Mouse (Mus musculus): ENCODE results near the gene Gpr152. TPM values are rescaled to one million over a fixed set of nuclear protein-coding genes. Genes with fewer than 3 reads are reported as not detected.

The Gpr152 gene
- polyA plus RNA-seq, 1 experiment from 2014 or later = not detected

GRCm38 (mm10) chr19:4099837-4100717, 39.5 kb upstream of the Gpr152 start, which contains the start of gene Pitpnm1:
Gene Pitpnm1, plus strand, starts transcription at chr19:4099998.
- H3K4me1 ChIP-seq = peaks cover 35% of the 10 kb centered on the region

GRCm38 (mm10) chr19:4100718-4101261, 38.8 kb upstream of the Gpr152 start:
- Histone ChIP-seq H3K27me3 (replicated peaks) (peaks cover 11% of the 10 kb centered on the region; the same call in 1 of the 2 replicates), H3K4me2 (peak overlapping the region; percentile 88), H3K27ac (no peak overlapping the region), H3K9me3 (no peaks in the 10 kb centered on the region), H3K9ac (peak overlapping the region; percentile 32; the same call in 1 of the 2 replicates), H3K36me3 (no peaks in the 10 kb centered on the region; the same call in 1 of the 2 replicates), H3K4me1 (peaks cover 35% of the 10 kb centered on the region), H3K4me3 (replicated peaks) (peak overlapping the region; percentile 48)
- ATAC-seq (ENCODE audit: insufficient read depth, low FRiP score, low read depth) = no peak
- 2% methylated on average over 51 of the region's 52 CpGs for WGBS

More at GRCm38 (mm10) chr19:4099837-4100717, 39.5 kb upstream of the Gpr152 start, which contains the start of gene Pitpnm1:
- Histone ChIP-seq H3K9me3 (no peaks in the 10 kb centered on the region), H3K27ac (peak within 1 kb of the TSS; percentile 78), H3K27me3 (replicated peaks) (peaks cover 11% of the 10 kb centered on the region; the same call in 1 of the 2 replicates), H3K4me3 (replicated peaks) (peak within 1 kb of the TSS; percentile 48), H3K36me3 (no peaks in the 10 kb centered on the region; the same call in 1 of the 2 replicates), H3K4me2 (peak within 1 kb of the TSS; percentile 88), H3K9ac (peak within 1 kb of the TSS; percentile 32; the same call in 1 of the 2 replicates)
- 2% methylated on average over 52 of the region's 53 CpGs for WGBS
- ATAC-seq (ENCODE audit: insufficient read depth, low FRiP score, low read depth) = no peak

DNA sequence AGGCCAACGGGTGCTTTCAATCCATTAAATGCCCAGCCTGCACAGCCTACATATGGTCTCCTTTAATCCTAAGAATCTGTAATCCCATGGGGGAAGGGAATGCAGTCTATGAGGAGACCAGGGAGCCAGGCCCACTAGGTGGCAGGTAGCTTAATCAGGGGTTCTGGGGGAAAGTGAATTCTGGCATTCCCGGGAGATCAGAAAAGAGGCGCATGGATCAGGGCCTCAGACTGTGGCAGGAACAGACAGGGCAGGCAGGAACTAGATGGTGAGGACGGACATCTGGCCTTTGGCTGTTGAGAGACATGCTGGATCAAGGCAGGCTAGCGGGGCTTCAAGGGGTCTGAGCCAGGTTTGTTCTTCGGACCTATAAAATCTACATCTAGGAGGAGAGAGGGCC, 38.1 kb upstream of the Gpr152 start:
- H3K27ac ChIP-seq = no peak overlapping the region
- H3K4me3 ChIP-seq (replicated peaks) = no peak overlapping the region
- peaks cover 35% of the 10 kb centered on the region for H3K4me1 ChIP-seq
- H3K9ac ChIP-seq = no peak overlapping the region
- 80% methylated on average over 6 of the region's 6 CpGs for WGBS
- no peak overlapping the region for H3K4me2 ChIP-seq
- ATAC-seq (ENCODE audit: insufficient read depth, low FRiP score, low read depth) = no peak
- H3K27me3 ChIP-seq (replicated peaks) = peaks cover 11% of the 10 kb centered on the region; the same call in 1 of the 2 replicates
- H3K9me3 ChIP-seq = no peaks in the 10 kb centered on the region
- H3K36me3 ChIP-seq = no peaks in the 10 kb centered on the region; the same call in 1 of the 2 replicates

GRCm38 (mm10) chr19:4102049-4102448, 37.5 kb upstream of the Gpr152 start:
- H3K4me1 ChIP-seq = peaks cover 35% of the 10 kb centered on the region
- no peaks in the 10 kb centered on the region; the same call in 1 of the 2 replicates for H3K36me3 ChIP-seq
- H3K4me2 ChIP-seq = no peak overlapping the region
- no peak overlapping the region for H3K9ac ChIP-seq
- no peak overlapping the region for H3K27ac ChIP-seq
- H3K9me3 ChIP-seq = no peaks in the 10 kb centered on the region
- H3K4me3 ChIP-seq (replicated peaks) = no peak overlapping the region
- peaks cover 11% of the 10 kb centered on the region; the same call in 1 of the 2 replicates for H3K27me3 ChIP-seq (replicated peaks)
- ATAC-seq (ENCODE audit: insufficient read depth, low FRiP score, low read depth) = no peak
- WGBS = 86% methylated on average over 2 of the region's 2 CpGs

DNA sequence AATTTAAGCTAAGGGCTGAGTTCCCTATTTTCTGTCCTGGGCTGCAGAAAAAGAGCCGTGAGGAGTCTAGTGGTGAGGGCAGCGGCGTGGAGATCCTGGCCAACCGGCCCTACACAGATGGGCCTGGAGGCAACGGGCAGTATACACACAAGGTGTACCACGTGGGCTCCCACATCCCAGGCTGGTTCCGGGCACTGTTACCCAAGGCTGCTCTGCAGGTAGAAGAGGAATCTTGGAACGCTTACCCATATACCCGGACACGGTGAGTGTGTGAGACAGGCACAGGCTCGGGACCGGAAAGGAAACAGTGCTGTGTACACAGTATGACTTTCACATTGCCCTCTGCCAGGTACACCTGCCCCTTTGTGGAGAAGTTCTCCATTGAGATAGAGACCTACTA, 37.0 kb upstream of the Gpr152 start:
- Histone ChIP-seq H3K9ac (no peak overlapping the region), H3K9me3 (no peaks in the 10 kb centered on the region), H3K4me1 (peaks cover 34% of the 10 kb centered on the region), H3K27ac (no peak overlapping the region), H3K4me2 (no peak overlapping the region), H3K27me3 (replicated peaks) (peaks cover 11% of the 10 kb centered on the region; the same call in 1 of the 2 replicates), H3K36me3 (no peaks in the 10 kb centered on the region; the same call in 1 of the 2 replicates), H3K4me3 (replicated peaks) (no peak overlapping the region)
- ATAC-seq (ENCODE audit: insufficient read depth, low FRiP score, low read depth) = no peak
- WGBS = 92% methylated on average over 12 of the region's 12 CpGs

- H3K27ac ChIP-seq = no peak overlapping the region
These were observed 36.3 kb upstream of the Gpr152 start for GRCm38 (mm10) chr19:4103294-4103693.

DNA sequence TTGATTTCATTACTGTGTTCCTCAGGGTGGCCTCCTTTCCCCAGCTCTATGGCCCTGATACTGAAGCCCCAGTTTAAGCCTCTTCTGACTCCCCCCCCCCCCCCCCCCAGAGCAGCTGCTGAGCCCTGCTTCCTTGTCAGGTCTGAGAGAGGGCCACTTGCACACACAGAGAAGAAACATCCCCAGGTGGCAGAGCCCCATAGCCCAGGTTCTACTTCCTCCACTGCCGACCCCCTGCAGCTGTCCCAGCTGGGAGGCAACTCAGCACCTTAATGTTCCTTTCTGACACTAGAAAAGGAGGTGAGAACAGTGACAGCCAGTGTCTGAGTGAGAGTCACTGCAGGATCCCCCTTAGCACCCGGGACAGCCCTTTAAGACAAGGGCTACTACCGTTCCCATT, 35.8 kb upstream of the Gpr152 start:
- no peak overlapping the region for H3K27ac ChIP-seq
- H3K4me2 ChIP-seq = no peak overlapping the region
- H3K27me3 ChIP-seq (replicated peaks) = peaks cover 11% of the 10 kb centered on the region; the same call in 1 of the 2 replicates
- WGBS = 63% methylated on average over 3 of the region's 3 CpGs
- ATAC-seq (ENCODE audit: insufficient read depth, low FRiP score, low read depth) = no peak
- H3K36me3 ChIP-seq = no peaks in the 10 kb centered on the region
- H3K9ac ChIP-seq = no peak overlapping the region
- H3K4me3 ChIP-seq (replicated peaks) = no peak overlapping the region
- H3K9me3 ChIP-seq = no peaks in the 10 kb centered on the region
- H3K4me1 ChIP-seq = peaks cover 24% of the 10 kb centered on the region

More at GRCm38 (mm10) chr19:4103294-4103693, 36.3 kb upstream of the Gpr152 start:
- H3K9ac ChIP-seq = no peak overlapping the region
- no peaks in the 10 kb centered on the region for H3K9me3 ChIP-seq
- 94% methylated on average over 18 of the region's 18 CpGs for WGBS
- H3K4me2 ChIP-seq = no peak overlapping the region
- H3K4me3 ChIP-seq (replicated peaks) = no peak overlapping the region
- no peaks in the 10 kb centered on the region; the same call in 1 of the 2 replicates for H3K36me3 ChIP-seq
- ATAC-seq (ENCODE audit: insufficient read depth, low FRiP score, low read depth) = no peak
- H3K4me1 ChIP-seq = peaks cover 29% of the 10 kb centered on the region
- H3K27me3 ChIP-seq (replicated peaks) = peaks cover 11% of the 10 kb centered on the region; the same call in 1 of the 2 replicates

- ATAC-seq (ENCODE audit: insufficient read depth, low FRiP score, low read depth) = no peak
- H3K9ac ChIP-seq = no peak overlapping the region
These were observed 34.9 kb upstream of the Gpr152 start for GRCm38 (mm10) chr19:4104675-4105194.

DNA sequence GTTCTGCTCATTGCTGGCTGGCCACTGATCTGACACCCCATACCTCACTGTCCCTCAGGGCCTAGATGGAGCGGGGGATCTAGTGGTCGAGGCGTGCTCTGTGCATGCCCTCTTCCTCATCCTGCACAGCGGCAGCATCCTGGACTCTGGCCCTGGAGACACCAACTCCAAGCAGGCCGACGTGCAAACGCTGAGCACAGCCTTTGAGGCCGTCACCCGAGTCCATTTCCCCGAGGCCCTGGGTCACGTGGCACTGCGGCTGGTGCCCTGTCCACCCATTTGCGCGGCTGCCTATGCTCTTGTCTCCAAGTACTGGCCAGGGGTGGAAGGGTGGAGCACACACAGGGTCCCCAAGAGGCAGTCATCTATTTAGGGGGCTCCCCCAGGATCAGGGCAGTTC, 32.9 kb upstream of the Gpr152 start:
- ATAC-seq (ENCODE audit: insufficient read depth, low FRiP score, low read depth) = no peak
- Histone ChIP-seq H3K36me3 (no peaks in the 10 kb centered on the region; the same call in 1 of the 2 replicates), H3K4me3 (replicated peaks) (no peak overlapping the region), H3K4me2 (no peak overlapping the region), H3K27ac (no peak overlapping the region), H3K27me3 (replicated peaks) (peaks cover 2% of the 10 kb centered on the region; the same call in 1 of the 2 replicates), H3K4me1 (no peaks in the 10 kb centered on the region), H3K9ac (no peak overlapping the region), H3K9me3 (no peaks in the 10 kb centered on the region)
- WGBS = 90% methylated on average over 14 of the region's 14 CpGs

More at GRCm38 (mm10) chr19:4104675-4105194, 34.9 kb upstream of the Gpr152 start:
- Histone ChIP-seq H3K27me3 (replicated peaks) (peaks cover 11% of the 10 kb centered on the region; the same call in 1 of the 2 replicates), H3K4me3 (replicated peaks) (no peak overlapping the region), H3K4me1 (peaks cover 14% of the 10 kb centered on the region), H3K36me3 (no peaks in the 10 kb centered on the region), H3K27ac (no peak overlapping the region), H3K9me3 (no peaks in the 10 kb centered on the region), H3K4me2 (no peak overlapping the region)
- WGBS = 89% methylated on average over 16 of the region's 16 CpGs

GRCm38 (mm10) chr19:4108535-4108934, 31.1 kb upstream of the Gpr152 start:
- 81% methylated on average over 9 of the region's 9 CpGs for WGBS
- H3K9me3 ChIP-seq = no peaks in the 10 kb centered on the region

DNA sequence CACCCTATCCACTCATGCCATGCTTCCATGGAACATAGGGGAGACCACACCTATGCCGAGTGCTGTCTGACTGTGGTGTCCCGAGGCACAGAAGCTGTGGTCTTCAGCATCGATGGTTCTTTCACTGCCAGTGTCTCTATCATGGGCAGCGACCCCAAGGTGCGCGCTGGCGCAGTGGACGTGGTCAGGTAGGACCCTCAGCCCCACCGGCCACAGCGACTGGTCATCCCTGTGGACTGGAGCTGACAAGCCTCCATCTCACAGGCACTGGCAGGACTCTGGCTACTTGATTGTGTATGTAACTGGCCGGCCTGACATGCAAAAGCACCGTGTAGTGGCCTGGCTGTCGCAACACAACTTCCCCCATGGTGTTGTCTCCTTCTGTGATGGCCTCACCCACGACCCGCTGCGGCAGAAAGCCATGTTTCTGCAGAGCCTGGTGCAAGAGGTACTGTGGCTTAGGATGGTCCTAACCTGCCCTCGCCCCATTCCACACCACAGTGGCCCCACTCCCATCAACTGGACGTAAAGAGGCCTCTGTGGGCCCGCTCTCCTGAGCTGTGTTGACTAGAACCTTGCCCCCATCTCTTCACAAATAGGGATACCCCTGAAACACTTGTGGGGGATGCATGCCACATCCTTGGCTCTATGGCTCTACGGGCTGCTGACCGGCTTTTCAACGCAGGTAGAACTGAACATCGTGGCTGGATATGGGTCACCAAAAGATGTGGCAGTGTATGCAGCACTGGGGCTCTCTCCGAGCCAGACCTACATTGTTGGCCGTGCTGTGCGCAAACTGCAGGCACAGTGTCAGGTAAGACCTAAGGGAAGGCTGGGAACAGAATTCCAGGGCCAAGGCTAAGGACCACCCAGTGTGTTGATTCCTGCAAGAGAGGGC, 27.3 kb upstream of the Gpr152 start:
- Histone ChIP-seq H3K4me3 (replicated peaks) (no peak overlapping the region), H3K36me3 (peaks cover 27% of the 10 kb centered on the region), H3K4me2 (no peak overlapping the region), H3K27me3 (replicated peaks) (no peaks in the 10 kb centered on the region), H3K9ac (no peak overlapping the region), H3K27ac (no peak overlapping the region; the same call in 1 of the 2 replicates), H3K4me1 (peaks cover 10% of the 10 kb centered on the region), H3K9me3 (no peaks in the 10 kb centered on the region)
- ATAC-seq (ENCODE audit: insufficient read depth, low FRiP score, low read depth) = no peak
- WGBS = 92% methylated on average over 26 of the region's 26 CpGs

More at GRCm38 (mm10) chr19:4108535-4108934, 31.1 kb upstream of the Gpr152 start:
- no peaks in the 10 kb centered on the region for H3K27me3 ChIP-seq (replicated peaks)
- peaks cover 3% of the 10 kb centered on the region; the same call in 1 of the 2 replicates for H3K36me3 ChIP-seq
- no peak overlapping the region for H3K9ac ChIP-seq
- no peak for ATAC-seq (ENCODE audit: insufficient read depth, low FRiP score, low read depth)
- H3K4me1 ChIP-seq = peaks cover 5% of the 10 kb centered on the region
- H3K27ac ChIP-seq = no peak overlapping the region
- H3K4me2 ChIP-seq = no peak overlapping the region
- H3K4me3 ChIP-seq (replicated peaks) = no peak overlapping the region
